Mouse (Mus musculus) adrenal gland, adult 18-20 months (tissue): ENCODE results near the gene Car7. TPM values are rescaled to one million over a fixed set of nuclear protein-coding genes. Genes with fewer than 3 reads are reported as not detected.

ENCODE experiments used
- DNase-seq, 2 experiments: peaks; one replicate each; pipeline ENCODE4 v3.0.0; 2021 to 2022; ENCODE audit warnings: low spot score in 2 of 2
- long read RNA-seq, 2 experiments: library from polyadenylated mRNA; stranded (forward); transcript quantifications; one replicate each; pipeline ENCODE4 v2.0.0; 2021
- total RNA-seq, 2 experiments: library from RNA; stranded (reverse); gene quantifications; 1 replicate in 1 of 2; 2 replicates in 1 of 2; pipeline ENCODE4 v1.2.3; 2021

Gene Car7
- 1 to 10 TPM; 1.6 to 3.1 TPM for total RNA-seq
- long read RNA-seq, experiment 1, partial matches to known transcripts = 0 of 2 reads
- long read RNA-seq, experiment 1, other reads (novel, unspliced or antisense) = 0 of 2 reads
- long read RNA-seq, experiment 2, partial matches to known transcripts = 0 of 5 reads
- long read RNA-seq, experiment 2, other reads (novel, unspliced or antisense) = 1 of 5 reads

DNA sequence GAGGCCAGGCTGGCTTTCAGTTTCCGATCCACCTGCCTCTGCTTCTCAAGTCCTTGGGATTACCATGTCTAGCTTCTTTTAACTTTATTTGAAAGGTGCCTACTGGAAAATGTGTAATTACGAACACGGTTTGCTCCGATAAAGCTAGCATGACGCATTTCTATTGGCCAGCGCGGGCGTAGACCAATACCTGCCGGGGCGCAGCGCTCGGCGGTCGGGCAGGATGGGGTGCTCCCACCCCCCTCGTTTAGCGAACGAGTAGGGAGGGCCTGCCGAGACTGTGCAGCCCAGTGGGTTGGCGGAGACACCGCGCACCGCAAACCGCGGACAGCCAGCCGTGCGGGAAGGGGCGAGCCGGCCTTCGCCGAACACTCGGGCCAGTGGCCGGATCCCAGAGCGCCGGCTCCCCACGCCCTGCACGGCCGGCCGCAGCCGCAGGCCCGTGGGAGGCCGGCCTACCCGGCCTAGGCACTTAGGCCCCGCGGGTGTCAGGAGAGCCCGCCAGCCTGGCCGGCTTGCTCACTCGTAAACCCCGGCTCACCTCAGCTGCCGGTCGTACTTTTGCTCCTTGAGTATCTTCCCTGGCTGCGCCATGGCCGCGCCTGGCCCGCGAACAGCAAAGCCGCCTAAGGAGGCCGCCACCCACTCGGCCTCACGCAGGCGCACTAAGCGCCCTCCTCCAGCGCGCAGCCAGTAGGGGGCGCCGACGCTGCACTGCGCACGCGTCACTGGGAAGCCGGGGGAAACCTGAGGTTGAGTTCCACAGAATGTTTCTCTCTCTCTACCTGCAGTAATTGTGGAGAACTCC, at the start of gene Car7, which contains the start of gene Nae1:
Gene Car7, plus strand, starts transcription at position 719 of the 808 bp plus-strand sequence.
Gene Nae1, minus strand, starts transcription at position 667 of the 808 bp plus-strand sequence.
- DNase-seq = peak; percentile 97

DNA sequence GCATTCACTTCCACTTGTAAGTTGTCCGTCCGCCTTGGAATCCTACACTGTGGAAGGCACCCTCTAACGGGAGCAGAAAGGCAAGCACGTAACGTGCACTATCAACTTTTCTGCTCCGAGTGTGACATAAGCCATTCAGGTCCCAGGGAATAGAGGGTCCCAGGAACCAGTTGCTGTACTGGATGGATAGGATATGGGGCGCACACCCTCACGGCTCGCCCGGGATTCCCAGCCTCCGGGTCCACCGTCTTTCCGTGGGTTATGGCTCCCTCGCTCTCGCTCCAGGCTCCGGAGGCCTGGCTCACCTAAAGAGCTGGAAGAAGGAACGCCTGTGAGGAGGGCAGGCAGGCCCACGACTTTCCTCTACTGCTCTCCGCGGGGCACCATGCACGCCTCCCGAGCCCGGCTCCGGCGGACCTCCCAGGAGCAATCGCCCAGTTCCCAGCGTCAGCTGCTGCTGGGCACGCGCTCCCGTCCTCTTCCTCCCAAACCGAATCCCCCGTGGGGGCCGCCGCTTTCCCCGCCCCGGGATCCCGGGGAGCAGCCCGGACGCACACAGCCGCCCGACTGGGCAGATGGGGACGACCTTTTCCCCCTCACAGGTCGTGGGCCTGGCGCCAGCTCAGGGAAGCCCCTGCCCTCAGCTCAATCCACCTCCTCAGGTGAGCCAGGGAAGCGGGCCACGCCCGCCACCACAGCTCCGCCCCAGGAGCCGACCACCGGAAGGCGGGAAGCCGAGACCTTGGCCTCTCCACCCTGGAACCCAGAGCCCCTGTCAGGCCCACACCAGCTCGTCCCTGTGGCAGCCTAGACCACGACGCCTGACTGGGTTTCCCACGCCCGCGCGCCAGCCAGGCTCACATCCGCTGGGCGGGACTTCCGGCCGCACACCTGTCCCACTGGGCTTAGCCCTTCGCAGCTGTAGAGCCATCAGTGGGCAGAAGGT, 25.2 kb upstream of the Car7 start, which contains the start of gene Terb1:
Gene Terb1, minus strand, starts transcription at position 850 of the 946 bp plus-strand sequence.
- peak; percentile 7 to 37 for DNase-seq

GRCm38 (mm10) chr8:104510134-104510533, 24.4 kb upstream of the Car7 start:
- no peak for DNase-seq

GRCm38 (mm10) chr8:104517872-104518271, 16.6 kb upstream of the Car7 start:
- DNase-seq = no peak

GRCm38 (mm10) chr8:104529671-104530070, 4.8 kb upstream of the Car7 start:
- DNase-seq = no peak

- no peak for DNase-seq
Measured at GRCm38 (mm10) chr8:104533551-104533950, 938 bp upstream of the Car7 start.

- DNase-seq = peak in 1 of 2 experiments; percentile 38
Measured at GRCm38 (mm10) chr8:104534779-104535141, 271 bp downstream of the Car7 start.

DNA sequence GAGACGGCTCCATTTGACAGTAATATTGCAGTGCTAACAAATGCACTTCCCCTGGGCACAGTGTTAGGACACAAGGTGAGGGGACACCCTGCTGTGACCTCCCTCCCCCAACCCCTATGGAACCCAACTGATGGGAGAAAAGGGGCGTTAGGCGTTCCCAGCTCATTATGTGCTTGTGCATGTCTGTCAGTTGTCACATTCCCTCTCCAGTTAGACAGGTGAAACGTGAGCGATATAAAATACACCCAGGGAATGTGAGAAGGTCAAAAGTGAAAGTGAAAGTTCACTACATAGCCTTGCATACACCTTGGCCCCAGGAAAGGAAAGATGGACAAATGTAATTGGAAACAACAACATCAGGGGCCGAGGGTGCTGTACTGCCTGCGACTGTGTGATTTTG, 889 bp downstream of the Car7 start:
- no peak for DNase-seq

- DNase-seq = no peak
Measured at GRCm38 (mm10) chr8:104536028-104536427, 1.5 kb downstream of the Car7 start.

GRCm38 (mm10) chr8:104538896-104539295, 4.4 kb downstream of the Car7 start:
- no peak for DNase-seq

- DNase-seq = peak in 1 of 2 experiments; percentile 46
Measured at GRCm38 (mm10) chr8:104539566-104539965, 5.1 kb downstream of the Car7 start.

DNA sequence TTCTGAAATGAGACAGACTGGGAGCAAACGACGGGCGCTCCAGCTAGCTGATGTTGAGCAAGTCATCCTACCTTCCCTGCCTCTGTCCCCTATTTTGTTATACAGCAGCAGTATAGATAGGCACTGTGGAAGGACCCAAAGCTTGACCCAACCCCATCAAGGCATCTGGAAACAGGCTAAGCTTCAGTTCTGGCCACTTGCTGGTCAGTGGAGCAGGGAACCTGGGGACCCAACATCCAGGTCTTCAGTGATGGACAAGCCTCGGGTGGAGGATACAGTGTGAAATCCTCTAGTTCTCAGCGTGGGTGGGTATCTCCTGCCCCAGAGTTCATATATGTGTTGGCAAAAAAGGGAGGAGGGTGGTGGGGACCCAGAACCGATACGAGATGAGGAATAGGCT, 5.7 kb downstream of the Car7 start:
- no peak for DNase-seq

GRCm38 (mm10) chr8:104540710-104541514, 6.4 kb downstream of the Car7 start:
- peak in 1 of 2 experiments; percentile 33 for DNase-seq

DNA sequence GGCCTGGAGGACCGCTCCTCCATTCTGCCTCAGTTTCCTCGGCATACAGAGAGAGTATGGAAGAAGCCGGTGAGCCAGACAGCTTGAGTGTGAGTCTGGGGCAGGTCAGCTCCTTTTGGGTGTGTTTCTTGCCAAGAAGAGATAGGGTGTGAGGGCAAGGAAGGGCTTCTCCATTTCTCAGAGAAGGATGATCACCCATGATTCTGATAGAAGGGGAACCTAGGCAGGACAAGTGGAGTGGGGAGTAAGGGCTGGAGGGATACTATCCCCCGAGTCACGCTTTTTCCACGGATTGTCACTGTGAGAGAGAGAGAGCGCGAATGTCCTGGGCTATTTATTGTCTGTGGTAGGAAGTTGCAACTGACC, 7.0 kb downstream of the Car7 start:
- no peak for DNase-seq

DNA sequence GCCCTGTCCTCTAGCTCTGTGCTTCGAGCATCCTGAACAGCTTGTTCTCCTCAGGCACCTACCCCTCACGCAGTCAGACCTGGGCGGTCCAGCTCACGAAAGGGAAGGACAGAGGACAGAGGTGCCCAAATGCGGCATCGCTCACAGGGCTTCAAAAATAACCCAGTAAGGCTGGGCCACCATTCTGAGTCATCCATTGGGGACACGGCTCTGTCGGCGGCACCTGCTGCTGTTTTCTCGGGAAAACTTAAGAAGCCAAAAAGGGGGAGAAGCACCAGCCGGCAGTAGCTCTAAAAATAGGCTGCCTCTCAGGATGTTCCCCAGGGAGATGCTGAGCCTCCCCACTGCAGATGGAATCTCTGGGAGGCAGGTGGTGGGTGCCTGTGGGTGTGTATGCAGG, 7.7 kb downstream of the Car7 start:
- no peak for DNase-seq

GRCm38 (mm10) chr8:104543440-104544045, 9.1 kb downstream of the Car7 start:
- DNase-seq = no peak

GRCm38 (mm10) chr8:104555191-104555590, 20.7 kb downstream of the Car7 start:
- no peak for DNase-seq

- DNase-seq = no peak
Measured at GRCm38 (mm10) chr8:104557226-104557625, 22.7 kb downstream of the Car7 start.

- DNase-seq = no peak
Measured at GRCm38 (mm10) chr8:104560731-104561130, 26.2 kb downstream of the Car7 start.
